Mouse (Mus musculus) bone marrow, adult 2 months (tissue): ENCODE results near the gene Wdr45.

ENCODE experiments used
- CTCF ChIP-seq: fragments of 200-500 bp; IDR thresholded peaks from 2 replicates; pipeline ENCODE4 v1.5.1; 2011; ENCODE audit warnings: low read length, control low read depth; ENCODE audit not compliant: control insufficient read depth, insufficient read depth
- POLR2A ChIP-seq: fragments of 200-500 bp; IDR thresholded peaks from 2 replicates; pipeline ENCODE4 v1.6.1; 2011; ENCODE audit warnings: low read depth, mild to moderate bottlenecking, control low read depth, low read length, borderline replicate concordance; ENCODE audit not compliant: control insufficient read depth

GRCm38 (mm10) chrX:7670390-7670881 lies 43.7 kb upstream of the Wdr45 start:
- TF ChIP-seq POLR2A (no peak), CTCF (no peak)
